Mouse (Mus musculus) cerebellum, adult 8-10 months (tissue): ENCODE results near the gene Fam208b.
A peak's percentile ranks its signal among the peaks of the same experiment; 100 is the strongest.
"Not testable (repeated sequence)": the region's sequence is repeated elsewhere in the genome, so short reads cannot be mapped to it uniquely, and the experiment has no call there.

ENCODE experiments used
- DNase-seq: peaks from one replicate; pipeline ENCODE4 v3.0.0; 2022

Fam208b gene

DNA sequence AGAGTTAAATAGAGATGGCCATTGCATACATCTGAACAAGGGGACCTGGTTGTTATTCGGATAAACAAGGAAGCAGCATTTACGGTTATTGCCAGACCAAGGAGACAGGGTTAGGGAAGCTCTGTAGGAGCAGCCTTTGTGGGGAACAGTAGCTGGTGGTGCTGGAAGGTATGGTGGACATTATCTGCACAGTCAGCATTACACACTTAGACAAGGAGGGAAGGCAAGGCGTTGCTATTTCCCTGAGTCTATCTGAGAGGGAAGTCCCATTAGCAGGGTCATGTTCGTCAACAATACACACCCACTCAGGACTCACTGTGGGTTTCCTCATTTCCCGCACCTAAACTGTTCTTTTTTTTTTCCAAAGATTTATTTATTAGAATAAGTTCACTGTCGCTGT lies 63.1 kb downstream of the Fam208b start:
- DNase-seq, result no peak

DNA sequence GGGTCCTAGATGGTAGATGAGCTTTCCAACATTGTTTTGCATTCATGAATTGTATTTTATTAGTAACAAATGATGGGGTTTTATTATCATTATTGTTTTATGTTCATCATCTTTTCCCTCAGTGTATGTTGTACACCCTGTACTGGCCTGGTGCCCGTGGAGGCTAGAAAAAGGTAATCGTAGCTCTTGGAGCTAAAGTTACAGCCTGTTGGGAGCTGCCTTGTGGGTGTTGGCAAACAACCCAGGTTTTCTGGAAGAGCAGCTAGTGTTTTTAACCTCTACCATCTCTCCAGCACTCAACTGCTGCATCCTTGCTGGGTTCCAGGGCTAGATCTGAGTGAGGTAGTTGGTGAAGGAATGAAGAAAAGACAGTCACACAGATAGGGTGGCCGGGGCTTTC lies 63.5 kb downstream of the Fam208b start:
- DNase-seq, result no peak

DNA sequence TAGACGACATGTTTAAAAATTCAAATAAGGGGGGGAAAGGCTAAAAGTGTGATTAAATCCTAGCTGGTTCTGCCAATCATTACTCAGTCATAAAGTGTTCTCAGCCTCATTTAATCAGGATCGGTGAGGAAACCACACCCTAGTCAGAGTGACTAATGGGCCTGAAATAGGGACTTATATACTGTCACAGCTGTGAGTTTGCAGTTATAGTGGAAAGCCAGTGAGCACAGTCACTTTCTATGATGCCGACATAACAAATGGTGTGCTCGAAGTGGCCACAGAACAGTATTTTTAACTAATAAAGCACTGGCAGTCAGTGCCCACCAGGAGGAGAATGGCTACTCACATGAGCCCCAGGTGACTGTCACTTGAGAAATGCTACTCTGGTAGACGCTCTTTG lies 66.0 kb downstream of the Fam208b start:
- no peak for DNase-seq

DNA sequence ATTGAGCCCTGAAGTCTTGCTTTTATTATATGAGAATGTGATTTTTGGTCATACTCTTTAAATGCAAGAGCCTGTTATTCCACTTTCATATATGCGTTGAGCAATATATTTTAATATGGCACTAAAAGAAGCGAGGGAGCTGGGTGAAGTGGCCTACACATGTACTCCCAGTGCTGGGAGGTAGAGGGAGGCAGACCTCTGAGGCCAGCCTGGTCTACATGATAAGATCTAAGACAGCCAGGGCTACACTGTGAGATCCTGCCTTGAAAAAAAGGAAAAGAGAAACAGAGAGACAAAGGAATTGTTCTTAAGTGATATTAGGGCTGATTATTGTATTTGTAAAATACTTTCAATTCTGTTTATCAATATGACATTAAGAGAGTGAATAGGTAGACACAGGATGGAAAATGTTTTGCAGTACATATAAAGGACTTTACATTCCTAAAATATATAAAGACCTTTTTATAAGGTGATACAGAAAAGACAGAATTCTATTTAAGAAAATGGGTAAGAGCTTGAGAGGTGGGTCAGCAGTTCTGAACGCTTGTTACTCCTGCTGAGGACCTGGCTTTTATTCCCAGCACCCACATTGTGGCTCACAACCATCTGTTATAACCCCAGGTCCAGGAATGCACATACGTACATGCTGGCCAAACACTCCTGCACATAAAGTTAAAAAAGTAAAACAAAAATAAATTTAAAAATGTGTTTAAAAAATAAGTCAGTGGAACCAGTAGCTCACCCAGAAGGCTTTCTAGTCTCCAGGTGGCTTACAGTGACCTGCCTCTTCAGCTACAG lies 66.6 kb downstream of the Fam208b start:
- no peak for DNase-seq

DNA sequence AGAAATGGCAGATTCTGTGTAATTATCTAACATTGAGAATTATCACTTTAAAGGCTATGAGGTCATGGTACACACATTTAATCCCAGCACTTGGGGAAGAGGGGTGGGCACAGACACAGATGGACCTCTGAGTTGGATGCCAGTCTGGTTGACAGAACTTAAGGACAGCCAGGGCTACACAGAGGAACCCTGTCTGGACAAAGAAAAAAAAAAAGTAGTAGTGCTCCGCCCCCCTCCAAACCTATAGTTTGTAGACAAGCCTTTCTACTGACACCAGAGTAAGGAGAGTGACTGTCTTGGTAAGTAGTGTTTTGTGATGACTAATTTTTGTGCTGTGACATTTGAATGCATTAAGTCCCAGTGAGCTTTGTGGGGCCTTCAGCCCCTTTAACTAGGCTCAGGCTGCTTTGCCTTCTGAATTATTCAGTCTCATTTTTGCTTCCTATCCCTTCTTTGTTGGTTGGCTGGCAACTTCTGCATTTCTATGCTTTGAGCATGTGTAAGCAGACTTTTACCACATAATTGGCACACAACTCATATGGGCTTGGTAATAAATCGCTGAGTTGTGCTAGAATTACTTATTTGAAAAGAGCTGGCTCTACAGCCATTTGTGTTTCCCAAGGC lies 69.6 kb downstream of the Fam208b start:
- no peak for DNase-seq

DNA sequence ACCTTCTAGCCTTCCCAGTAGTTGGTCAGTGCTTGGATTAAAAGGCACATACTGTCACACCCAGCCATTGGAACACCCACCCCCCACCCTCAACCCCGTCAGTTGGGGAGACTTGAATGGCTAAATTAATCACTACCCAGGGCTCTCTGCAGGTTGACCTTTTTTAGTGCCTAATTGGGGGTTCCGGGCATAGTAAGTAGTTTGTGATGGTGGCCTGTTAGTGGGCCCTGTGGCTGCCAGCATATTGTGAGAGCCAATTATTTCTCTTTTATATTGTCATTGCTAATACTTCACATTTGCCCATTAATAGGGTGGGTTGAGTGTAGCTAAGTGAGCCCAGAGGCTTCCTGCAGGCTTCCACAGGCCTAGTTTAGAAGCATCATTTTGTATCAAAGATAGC lies 70.7 kb downstream of the Fam208b start:
- DNase-seq, result no peak

DNA sequence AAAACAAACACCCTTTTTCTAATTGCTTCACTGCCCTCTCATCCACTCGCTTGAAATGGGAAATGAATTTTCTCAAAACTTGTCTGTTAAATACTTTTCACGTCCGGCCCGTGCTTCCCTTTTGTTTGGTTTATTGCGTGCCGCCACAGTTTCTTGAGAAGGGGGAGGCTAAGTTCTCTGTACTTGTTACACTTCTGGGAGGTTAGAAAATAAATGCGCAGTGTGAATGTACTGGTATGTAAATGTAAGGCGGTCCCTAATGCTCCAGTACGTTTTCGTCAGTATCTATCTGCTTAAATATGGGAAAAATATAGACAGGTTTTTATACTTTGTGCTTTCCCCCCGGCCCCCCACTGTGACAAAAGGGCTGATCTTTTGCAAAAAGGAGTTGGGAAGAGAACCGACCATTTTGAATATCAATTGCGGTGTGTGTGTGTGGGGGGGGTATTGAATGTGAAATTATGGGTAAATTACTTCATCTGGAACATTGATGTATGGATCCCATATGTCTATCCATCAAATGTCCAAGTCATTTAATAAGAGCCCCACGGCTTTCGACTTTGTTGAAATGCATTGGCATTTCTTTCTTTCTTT lies 71.8 kb downstream of the Fam208b start:
- DNase-seq, result no peak

DNA sequence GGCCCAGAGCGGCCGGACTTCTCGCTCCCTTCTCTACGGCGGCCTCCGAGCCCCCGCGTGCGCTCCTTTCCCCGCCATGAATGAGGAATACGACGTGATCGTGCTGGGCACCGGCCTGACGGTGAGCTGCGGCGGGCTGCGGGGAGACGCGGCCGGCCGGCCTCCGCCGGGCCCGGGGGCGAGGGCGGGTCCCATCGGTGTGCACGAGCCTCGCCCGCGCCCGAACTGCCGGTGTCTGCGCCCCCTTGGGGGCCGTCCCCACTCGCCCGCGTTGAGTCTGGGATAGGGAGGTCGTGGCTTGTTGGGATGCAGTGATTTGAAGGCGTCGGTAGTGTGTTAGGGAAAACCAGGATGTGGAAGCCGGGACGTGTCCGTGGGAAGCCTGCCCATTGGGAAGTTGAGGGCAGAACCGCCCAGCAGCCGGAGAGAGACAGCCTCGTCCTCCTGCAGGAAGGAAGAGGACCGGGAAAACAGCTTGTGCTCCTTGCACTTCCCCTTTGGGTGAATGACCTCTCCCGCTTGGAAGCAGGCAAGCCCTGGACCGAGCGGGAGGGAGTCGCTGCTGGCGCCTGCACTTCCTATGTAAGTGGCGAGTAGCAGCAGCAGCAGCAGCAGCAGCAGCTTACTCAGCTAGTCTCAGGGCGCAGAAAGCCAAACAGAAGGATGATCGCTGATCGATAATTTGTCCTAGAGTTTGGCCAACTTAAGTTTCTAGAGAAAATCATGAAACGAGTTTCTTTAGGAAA lies 72.5 kb downstream of the Fam208b start:
- no peak for DNase-seq

DNA sequence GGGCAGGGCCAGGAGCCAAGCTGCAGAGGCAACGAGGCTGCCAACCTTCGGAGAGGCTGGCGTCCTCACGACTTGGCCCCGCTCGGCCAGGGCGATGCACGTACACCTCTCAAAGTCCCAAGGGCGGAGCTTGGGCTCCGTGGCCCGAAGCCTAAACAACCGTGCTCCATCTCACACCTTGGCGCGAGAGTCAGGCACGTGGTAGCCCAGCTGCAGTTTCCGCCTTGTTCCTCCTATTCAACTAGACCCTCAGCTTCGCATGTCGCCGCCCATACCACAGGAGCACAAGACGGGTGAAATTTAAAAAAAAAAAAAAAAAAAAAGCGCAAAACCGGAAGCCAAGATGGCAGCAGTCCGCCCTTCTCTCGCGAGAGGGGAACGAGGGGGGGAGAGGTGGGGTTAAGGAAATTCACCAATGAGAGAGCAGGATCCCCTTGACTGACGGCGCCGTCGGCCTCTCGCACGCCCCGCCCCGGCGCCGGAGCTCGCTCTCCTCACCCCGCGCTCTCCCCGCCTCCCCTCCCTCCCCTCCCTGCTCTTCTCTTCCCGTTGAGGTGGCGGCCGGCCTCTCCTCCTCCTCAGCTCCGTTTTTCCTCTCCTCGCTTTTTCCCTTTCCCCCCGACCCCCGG lies 73.2 kb downstream of the Fam208b start, which contains the start of gene Gdi2:
Gene Gdi2, plus strand, starts transcription at position 470 of the 629 bp plus-strand sequence.
- DNase-seq, result peak; percentile 94

DNA sequence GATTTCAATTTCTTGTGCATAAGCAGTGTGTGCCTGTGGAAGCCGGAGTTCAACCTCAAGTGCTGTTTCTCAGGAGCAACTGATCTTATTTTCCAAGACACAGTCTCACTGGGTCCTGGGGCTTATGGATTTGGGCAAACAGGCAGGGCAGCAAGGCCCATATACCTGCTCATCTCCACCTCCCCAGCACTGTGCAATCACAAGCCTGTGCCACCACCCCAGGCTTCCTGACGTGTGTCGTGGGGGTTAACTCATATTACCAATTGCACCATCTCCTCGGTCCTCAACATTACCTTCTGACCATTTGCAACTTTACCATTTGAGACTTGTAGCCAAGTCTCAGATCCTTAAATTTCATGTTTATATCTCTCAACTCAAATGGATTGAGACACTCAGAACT lies 76.8 kb downstream of the Fam208b start:
- DNase-seq, result no peak

DNA sequence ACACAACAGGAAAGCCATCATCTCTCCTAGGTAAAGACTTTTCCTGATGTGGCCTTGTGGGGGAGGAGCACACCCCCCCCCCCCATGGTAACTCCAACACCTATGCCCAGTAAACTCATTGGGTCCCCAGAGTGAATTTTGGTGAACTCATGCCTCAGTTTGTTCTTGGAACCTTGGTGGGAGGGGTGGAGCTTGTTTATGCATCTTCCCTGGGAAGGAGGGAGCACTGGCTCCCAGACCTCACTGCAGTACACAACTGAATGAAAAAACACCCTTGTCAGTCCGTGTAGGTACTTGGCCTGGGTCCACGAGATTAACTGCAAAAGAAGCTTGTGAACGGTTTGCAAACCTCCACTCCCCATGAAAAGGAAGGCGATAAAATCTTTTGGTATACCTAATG lies 78.5 kb downstream of the Fam208b start:
- no peak for DNase-seq

DNA sequence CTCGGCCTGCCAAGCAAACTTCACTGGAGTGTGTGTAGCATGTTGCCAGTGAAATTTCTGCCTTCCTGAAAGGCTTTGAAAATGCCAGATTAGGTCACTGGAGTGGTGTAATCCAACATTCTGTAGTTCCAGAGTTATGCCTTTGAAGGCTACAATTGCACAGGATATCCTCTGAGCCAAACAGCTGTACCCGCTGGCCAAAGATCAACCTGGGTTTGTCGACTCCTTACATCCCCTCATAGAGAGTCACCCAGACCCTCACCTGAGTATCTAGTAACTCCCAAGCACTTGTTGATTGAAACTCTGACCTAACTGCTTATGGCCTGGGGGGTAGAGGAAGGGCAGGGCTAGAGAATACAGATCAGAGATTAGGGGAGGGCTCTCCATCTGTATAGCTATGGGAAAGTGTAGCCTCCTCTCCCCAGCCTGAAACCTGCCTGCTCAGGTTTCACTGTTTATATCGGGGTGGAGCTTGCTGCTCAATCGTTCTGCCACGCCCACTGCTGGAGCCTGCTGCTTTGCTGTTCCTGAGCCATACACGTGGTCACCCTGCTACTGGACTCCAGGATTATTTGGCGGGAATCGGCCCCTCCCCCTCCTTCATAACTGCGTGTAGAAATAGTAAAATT lies 79.1 kb downstream of the Fam208b start:
- DNase-seq, result no peak

DNA sequence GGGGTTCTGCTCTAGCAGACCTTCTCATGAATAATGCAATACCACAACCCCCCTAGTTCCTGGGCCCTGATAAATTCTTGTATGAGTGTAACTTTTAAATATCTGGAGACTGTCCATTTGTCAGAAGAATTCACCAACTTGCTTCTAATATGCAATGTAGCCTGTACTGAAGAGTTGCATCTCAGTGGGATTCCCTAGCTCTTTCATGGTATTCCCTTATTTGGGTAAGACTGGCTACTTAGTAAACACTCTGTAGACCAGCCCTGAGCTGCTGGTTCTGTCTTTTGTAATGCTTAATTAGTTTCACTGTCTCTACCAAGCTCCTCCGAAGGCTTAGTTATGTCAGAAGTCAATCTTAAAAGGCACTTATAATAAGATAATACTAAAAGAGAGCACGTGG lies 79.7 kb downstream of the Fam208b start:
- DNase-seq, result not testable (repeated sequence)

DNA sequence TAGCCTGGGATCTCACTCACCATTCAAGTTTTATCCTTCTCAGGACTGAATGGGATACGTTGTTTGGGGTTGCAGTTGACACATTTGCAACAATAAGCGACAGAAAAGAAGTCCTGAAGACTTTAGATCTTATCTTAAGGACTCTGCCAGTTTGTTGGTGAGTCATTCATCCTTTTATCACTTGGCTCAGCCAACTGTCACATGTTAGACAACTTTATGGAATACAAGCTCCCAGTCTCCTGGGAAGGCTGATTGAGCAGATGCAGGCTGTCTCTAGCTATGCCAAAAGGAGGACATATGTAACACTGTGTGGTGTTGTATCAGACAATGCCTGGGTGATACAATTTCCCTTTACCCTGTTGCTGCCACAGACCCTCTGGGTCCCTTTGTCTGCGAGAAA lies 80.5 kb downstream of the Fam208b start:
- no peak for DNase-seq

DNA sequence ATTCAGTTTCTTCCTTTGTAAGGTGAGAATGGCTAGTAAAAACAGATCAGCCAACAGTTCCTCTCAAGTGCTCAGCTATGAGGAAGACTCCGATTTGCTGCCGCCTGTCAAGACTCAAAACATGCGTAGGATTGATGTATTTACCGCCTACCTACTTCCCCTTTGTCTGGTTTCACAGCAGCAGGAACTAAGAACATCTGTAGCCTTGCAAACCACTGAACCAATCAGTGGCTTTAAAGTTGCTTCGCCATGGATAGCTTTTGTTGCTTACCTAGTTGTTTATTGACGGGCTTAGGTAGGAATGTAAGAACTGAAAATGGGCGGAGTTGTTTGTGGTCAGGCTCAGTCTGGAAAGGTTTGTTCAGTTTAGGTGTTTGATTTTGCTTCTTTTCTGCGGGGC lies 84.6 kb downstream of the Fam208b start:
- DNase-seq, result no peak

DNA sequence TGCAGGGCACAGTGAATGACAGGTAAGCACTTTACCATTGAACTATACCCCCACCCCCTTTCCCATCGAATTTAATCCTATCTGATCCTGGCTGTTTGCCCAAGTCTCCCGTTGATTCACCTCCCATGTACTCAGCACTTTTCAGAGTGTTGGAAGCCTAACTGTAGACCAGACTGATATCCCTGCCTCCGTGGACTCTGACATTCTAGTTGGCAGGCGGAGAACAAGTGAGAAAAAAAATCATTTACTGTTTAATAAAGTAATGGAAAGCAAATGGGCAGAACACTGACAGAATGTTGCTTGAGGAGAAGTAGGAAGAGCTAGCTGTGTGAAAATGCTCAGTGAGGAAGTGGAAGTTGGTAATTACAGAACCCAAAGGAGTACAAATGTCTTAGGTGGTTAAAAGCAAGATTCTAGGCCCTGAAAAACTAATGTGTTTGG lies 85.3 kb downstream of the Fam208b start:
- DNase-seq, result no peak

DNA sequence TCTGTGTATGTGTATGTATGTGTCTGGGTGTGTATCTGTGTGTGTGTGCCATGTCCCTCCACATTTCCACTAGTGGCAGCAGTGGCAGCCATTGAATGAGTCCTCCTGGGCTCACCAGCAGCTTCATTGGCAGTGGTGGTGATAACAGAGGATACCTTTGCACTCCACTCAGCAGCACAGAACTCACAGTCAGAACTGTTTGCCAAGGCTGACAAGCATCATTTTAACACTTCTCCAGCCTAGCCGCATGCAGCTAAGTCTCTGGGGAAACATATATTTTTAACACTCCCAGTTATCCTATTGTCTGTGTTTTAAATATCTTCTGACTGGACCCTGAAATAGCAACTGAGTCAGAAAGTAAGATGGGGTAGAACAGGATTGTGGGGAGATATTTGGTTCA lies 87.0 kb downstream of the Fam208b start:
- DNase-seq, result no peak

DNA sequence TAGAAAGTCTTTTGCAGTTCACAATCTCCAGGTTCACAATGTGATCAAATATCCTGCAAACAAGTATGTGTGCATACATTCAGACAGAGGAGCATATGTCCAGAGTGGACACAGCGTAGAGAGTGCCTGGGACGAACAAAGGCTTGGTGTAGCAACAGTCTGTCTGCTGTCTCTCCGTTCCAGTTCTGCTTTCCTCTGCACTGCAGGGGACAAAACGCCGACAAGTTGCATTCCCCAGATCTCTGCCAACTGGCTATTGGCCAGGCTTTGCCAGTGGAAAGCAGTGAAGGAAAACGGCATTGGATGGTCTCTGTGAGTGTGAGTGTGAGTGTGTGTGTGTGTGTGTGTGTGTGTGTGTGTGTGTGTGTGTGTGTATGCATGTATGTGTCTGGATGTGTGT lies 87.4 kb downstream of the Fam208b start:
- no peak for DNase-seq

DNA sequence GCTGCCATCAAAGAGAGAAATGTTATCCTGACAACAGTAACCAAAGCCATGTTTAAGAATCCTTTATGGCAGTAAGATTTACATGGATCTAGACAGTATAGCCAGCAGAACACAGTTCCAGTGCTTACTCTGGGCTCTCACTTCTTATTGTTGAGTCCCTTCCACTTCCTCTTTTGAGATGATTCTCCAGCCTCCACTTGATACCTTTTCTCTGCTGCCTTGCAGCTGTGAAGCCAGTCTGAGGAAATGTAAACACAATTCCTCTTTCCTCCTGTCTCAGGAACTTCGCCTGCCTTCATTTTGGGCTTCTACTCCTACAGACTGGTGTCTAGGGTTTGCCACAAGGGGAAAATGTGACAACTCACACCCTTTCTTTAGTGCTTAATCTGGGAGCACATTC lies 90.9 kb downstream of the Fam208b start:
- DNase-seq, result not testable (repeated sequence)

DNA sequence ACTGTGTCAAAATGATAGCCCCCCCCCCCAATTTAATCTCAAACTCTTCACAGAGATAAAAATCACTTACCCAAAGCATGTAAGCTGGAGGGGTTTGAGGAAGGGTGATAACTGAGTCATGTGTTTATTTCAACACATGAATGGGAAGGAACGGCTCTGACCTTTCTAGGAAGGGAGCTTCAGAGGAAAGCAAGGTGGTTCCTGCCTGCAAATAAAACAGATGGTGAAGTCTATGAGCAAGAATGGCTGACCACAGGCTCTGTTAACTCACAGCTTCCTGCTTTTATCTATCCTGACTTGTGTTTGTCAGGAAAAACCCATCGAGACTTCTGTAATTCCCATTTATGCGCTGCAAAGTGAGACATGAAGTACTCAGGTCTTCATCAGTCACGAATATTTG lies 91.6 kb downstream of the Fam208b start:
- not testable (repeated sequence) for DNase-seq
